Mouse (Mus musculus): Measurements from ENCODE around the gene St8sia1.

- no peak for TF ChIP-seq POLR2A (IDR thresholded peaks at IDR 0.05; ENCODE audit: borderline replicate concordance, extremely low read depth, low read depth, low read length)
- TF ChIP-seq CTCF (IDR thresholded peaks at IDR 0.05; ENCODE audit: insufficient read depth, low read length), result no peak
Observed at GRCm38 (mm10) chr6:142810239-142810638, 154.0 kb downstream of the St8sia1 start.

All from lung, adult 2 months (tissue).